Mouse (Mus musculus) intestine, embryonic 15.5 days (tissue): ENCODE results near the gene Plscr5. TPM values are rescaled to one million over a fixed set of nuclear protein-coding genes. Genes with fewer than 3 reads are reported as not detected.
"Not testable (repeated sequence)": the region's sequence is repeated elsewhere in the genome, so short reads cannot be mapped to it uniquely, and the experiment has no call there.

Experiments used
- ATAC-seq: fragments of 200-750 bp; cut with Nextera tagmentation; 2 replicates; pipeline ENCODE4 v1.8.0; 2017; ENCODE audit warnings: moderate TSS enrichment, moderate library complexity
- H3K27ac ChIP-seq: fragments of 300-500 bp; sonication (generic); 2 replicates; pipeline ENCODE4 v1.5.1; 2015; ENCODE audit warnings: mild to moderate bottlenecking, inconsistent platforms
- H3K27me3 ChIP-seq: fragments of 300-500 bp; sonication (generic); replicated peaks from 2 replicates; pipeline ENCODE4 v1.6.1; 2015; ENCODE audit warnings: inconsistent platforms
- H3K36me3 ChIP-seq: fragments of 300-500 bp; sonication (generic); 2 replicates; pipeline ENCODE4 v1.6.1; 2015; ENCODE audit warnings: inconsistent platforms
- H3K4me1 ChIP-seq: fragments of 300-500 bp; sonication (generic); replicated peaks from 2 replicates; pipeline ENCODE4 v1.6.1; 2015; ENCODE audit warnings: inconsistent platforms
- H3K4me2 ChIP-seq: fragments of 300-500 bp; sonication (generic); replicated peaks from 2 replicates; pipeline ENCODE4 v1.6.1; 2015; ENCODE audit warnings: mild to moderate bottlenecking, inconsistent platforms
- H3K4me3 ChIP-seq: fragments of 300-500 bp; sonication (generic); replicated peaks from 2 replicates; pipeline ENCODE4 v1.5.1; 2015; ENCODE audit warnings: inconsistent platforms
- H3K9ac ChIP-seq: fragments of 300-500 bp; sonication (generic); 2 replicates; pipeline ENCODE4 v1.6.1; 2015; ENCODE audit warnings: inconsistent platforms
- H3K9me3 ChIP-seq: fragments of 300-500 bp; sonication (generic); 2 replicates; pipeline ENCODE4 v1.6.1; 2016; ENCODE audit warnings: inconsistent platforms
- WGBS: fragments of 180-500 bp; shearing (Covaris S2); methylation state at CpG from one replicate; pipeline ENCODE4 v1.1.7; 2015; 5-methylcytosine and 5-hydroxymethylcytosine counted together
- polyA plus RNA-seq: library from polyadenylated mRNA; unstranded; fragments of >200 nt; fragmentation: Nextera tagmentation; extraction: Ambion mirVana; gene quantifications from 2 replicates; pipeline ENCODE4 v1.2.1, GENCODE M21; 2015

Gene Plscr5
- polyA plus RNA-seq = not detected in 2 replicates

DNA sequence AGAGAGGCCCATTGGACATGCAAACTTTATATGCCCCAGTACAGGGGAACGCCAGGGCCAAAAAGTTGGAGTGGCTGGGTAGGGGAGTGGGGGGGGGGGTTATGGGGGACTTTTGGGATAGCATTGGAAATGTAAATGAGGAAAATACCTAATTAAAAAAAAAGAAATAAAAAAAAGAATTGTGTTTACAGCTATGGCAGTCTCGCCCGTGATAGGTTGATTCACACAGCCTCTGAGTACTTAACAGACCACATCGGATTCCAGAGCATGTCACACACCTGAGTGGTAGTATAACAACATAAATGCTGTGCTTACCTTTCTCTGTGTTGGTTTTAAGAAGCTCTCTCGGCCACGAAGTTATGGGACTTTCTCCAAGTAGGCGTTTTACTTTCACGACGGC lies at the start of gene Plscr5:
TSS of gene Plscr5 (plus strand) at position 301 of the 400 bp plus-strand sequence.
- H3K4me2 ChIP-seq, H3K4me1 ChIP-seq, H3K4me3 ChIP-seq, H3K36me3 ChIP-seq, H3K27me3 ChIP-seq, H3K27ac ChIP-seq, H3K9ac ChIP-seq, ATAC-seq, H3K9me3 ChIP-seq: not testable (repeated sequence)
- 71% methylated on average over 9 of the region's 9 CpGs for WGBS

GRCm38 (mm10) chr9:92147555-92148248 lies 45.0 kb upstream of the Plscr5 start:
- Histone ChIP-seq H3K36me3 (no peaks in the 10 kb centered on the region), H3K27me3 (no peaks in the 10 kb centered on the region), H3K9ac (no peak overlapping the region), H3K4me3 (no peak overlapping the region), H3K4me2 (no peak overlapping the region), H3K4me1 (no peaks in the 10 kb centered on the region), H3K27ac (no peak overlapping the region), H3K9me3 (no peaks in the 10 kb centered on the region)
- WGBS = 20% methylated on average over 7 of the region's 7 CpGs
- peak; percentile 74; the same call in 1 of the 2 replicates for ATAC-seq

DNA sequence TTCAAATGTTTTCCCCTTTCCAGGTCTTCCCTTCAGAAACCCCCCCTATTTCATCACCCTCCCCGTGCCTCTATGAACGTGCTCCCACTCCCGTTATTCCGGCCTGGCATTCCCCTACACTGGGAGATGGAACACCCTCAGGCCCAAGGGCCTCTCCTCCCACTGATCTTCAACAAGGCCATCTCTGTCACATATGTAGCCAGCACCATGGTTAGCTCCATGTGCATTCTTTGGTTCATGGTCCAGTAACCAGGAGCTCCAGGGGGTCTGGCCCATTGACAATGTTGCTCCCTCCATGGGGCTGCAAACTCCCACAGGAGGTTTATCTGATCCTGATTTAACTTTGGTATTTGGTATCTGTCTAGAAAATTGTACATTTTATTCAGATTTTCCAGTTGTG lies 30.5 kb upstream of the Plscr5 start:
- H3K4me1 ChIP-seq = no peaks in the 10 kb centered on the region
- H3K4me3 ChIP-seq = no peak overlapping the region
- H3K27ac ChIP-seq = no peak overlapping the region
- H3K4me2 ChIP-seq = no peak overlapping the region
- 71% methylated on average over 4 of the region's 4 CpGs for WGBS
- no peak overlapping the region for H3K9ac ChIP-seq
- H3K36me3 ChIP-seq = no peaks in the 10 kb centered on the region
- no peaks in the 10 kb centered on the region for H3K9me3 ChIP-seq
- no peaks in the 10 kb centered on the region for H3K27me3 ChIP-seq
- no peak for ATAC-seq

DNA sequence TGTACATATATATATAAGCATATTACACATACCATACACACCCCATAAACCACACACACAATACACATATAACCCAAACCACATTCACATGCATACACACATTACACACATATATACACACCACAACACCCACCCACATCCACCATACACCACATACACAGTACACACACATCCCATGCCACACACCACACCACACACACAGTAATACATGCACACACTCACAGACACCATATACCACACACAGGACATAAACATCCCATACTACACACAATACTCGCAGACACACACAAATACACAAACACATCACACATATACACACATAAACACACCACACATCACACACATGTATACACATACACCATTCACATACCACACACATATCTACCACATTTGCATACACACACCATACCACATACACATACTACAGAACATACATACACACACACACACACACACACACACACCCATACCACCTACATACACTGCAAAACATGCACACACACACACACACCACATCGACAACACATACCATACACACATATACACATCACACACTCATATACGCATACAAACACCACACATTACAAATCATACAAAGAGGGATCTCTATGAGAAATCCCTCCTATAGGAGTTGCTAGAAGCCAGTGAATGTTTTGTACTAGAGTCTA lies 19.3 kb upstream of the Plscr5 start:
- no peaks in the 10 kb centered on the region for H3K4me1 ChIP-seq
- H3K27ac ChIP-seq = no peak overlapping the region
- no peak overlapping the region for H3K4me2 ChIP-seq
- H3K9me3 ChIP-seq = no peaks in the 10 kb centered on the region
- no peak overlapping the region for H3K9ac ChIP-seq
- H3K4me3 ChIP-seq = no peak overlapping the region
- no peaks in the 10 kb centered on the region for H3K27me3 ChIP-seq
- H3K36me3 ChIP-seq = no peaks in the 10 kb centered on the region
- 89% methylated on average over 3 of the region's 3 CpGs for WGBS
- no peak for ATAC-seq

DNA sequence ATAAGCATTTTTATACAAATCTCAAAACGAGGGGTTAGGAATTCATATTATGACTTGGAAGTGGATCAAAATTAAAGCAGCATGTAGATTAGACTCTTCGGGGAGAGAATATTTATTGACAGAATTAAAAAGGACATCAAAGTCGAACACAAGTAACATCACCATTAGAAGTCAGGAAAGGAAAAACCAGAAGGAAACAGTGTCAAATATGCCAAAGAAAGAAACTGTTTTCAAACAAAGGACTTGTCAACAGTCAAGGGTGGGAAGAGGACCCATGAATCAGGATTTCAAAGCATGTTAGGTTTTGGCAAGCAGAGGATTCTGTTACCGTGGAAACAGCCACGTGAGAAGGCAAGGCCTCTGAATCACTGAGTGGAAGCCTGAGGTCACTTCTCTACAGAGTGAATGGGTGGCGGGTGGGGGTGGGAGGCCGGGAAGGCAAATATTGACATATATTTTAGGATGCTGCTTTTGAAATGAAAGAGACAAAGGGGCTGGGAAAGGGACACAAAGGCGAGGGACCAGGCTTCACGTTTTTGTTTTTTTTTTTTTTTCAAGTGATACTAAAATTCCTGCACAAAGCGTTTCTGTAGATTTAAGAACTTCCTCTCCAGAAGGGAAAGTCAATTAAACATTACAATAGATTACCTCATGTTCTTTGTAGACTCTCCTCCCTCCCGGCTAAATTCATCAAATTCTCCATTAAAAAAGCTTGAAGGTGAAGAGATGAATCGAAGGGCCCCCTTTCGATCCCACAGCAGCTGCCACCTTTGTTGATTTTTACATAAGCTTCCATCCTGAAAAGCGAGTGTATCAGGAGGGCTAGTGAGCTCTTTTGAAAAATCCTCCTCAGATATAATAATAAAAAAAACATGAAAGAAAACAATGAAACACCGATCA lies 18.3 kb upstream of the Plscr5 start:
- Histone ChIP-seq H3K27ac (no peak overlapping the region), H3K9ac (no peak overlapping the region), H3K4me2 (no peak overlapping the region), H3K4me1 (no peaks in the 10 kb centered on the region), H3K27me3 (no peaks in the 10 kb centered on the region), H3K36me3 (no peaks in the 10 kb centered on the region), H3K4me3 (no peak overlapping the region), H3K9me3 (no peaks in the 10 kb centered on the region)
- 52% methylated on average over 15 of the region's 15 CpGs for WGBS
- no peak for ATAC-seq

GRCm38 (mm10) chr9:92178861-92179469 lies 13.8 kb upstream of the Plscr5 start:
- Histone ChIP-seq H3K36me3 (no peaks in the 10 kb centered on the region), H3K9me3 (no peaks in the 10 kb centered on the region), H3K27ac (no peak overlapping the region), H3K27me3 (no peaks in the 10 kb centered on the region), H3K4me3 (no peak overlapping the region), H3K4me2 (no peak overlapping the region), H3K4me1 (no peaks in the 10 kb centered on the region), H3K9ac (no peak overlapping the region)
- ATAC-seq = no peak
- 86% methylated on average over 2 of the region's 2 CpGs for WGBS

DNA sequence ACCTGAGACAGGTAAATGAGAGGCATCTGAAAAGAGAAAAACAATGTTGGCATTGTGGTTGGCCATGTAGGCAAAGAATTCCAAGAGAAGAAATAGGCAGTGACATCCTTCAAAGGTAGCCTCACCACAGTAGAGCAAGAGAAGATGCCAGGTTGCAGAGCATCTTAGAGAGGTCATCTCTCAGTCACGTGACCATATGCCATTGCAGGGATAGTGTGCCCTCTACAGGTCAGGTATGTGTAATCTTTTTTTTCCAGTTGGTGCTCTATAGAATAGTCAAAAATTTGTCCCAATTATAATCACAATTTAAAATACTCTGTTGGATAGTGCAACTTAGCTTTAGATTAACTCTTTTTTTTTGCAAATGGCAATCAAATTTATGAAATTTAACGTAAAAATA lies 1.4 kb upstream of the Plscr5 start:
- Histone ChIP-seq H3K9ac (no peak overlapping the region), H3K4me3 (no peak overlapping the region), H3K36me3 (no peaks in the 10 kb centered on the region), H3K4me2 (no peak overlapping the region), H3K27me3 (no peaks in the 10 kb centered on the region), H3K27ac (no peak overlapping the region), H3K4me1 (no peaks in the 10 kb centered on the region), H3K9me3 (no peaks in the 10 kb centered on the region)
- ATAC-seq = no peak
- WGBS = 78% methylated on average over 2 of the region's 2 CpGs

DNA sequence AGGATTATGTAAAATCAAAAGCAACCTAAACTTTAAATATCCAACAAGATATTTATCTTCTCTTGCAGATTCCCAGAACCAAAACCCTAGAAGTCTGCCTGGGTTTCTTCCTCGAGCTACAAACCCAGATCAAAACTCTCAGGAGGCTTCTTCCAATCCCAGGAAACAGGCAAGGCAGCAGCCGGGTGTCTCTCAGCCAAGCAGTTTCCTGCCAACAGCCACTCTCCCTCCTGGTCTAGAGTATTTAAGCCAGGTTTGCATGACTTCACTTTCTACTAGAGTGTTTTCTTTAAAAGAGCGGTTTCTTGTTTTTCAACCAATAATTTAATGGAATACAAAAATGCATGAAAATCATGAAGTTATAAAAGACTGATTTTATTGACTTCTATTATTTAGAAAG lies 5.7 kb downstream of the Plscr5 start:
- Histone ChIP-seq H3K9me3 (no peaks in the 10 kb centered on the region), H3K27me3 (no peaks in the 10 kb centered on the region), H3K4me3 (no peak overlapping the region), H3K4me2 (no peak overlapping the region), H3K27ac (no peak overlapping the region), H3K36me3 (no peaks in the 10 kb centered on the region), H3K4me1 (no peaks in the 10 kb centered on the region), H3K9ac (no peak overlapping the region)
- no peak for ATAC-seq
- 48% methylated on average over 3 of the region's 3 CpGs for WGBS

- H3K36me3 ChIP-seq = no peaks in the 10 kb centered on the region
- H3K4me2 ChIP-seq = no peak overlapping the region
- H3K4me3 ChIP-seq = no peak overlapping the region
- ATAC-seq = no peak
- H3K27me3 ChIP-seq = no peaks in the 10 kb centered on the region
- H3K4me1 ChIP-seq = no peaks in the 10 kb centered on the region
- H3K27ac ChIP-seq = no peak overlapping the region
- WGBS = 84% methylated on average over 5 of the region's 5 CpGs
- no peaks in the 10 kb centered on the region for H3K9me3 ChIP-seq
- no peak overlapping the region for H3K9ac ChIP-seq
These were observed 6.8 kb downstream of the Plscr5 start for GRCm38 (mm10) chr9:92199564-92199963.

- WGBS = 36% methylated on average over 2 of the region's 2 CpGs
- no peak overlapping the region for H3K4me2 ChIP-seq
These were observed 11.7 kb downstream of the Plscr5 start for GRCm38 (mm10) chr9:92204397-92204796.

DNA sequence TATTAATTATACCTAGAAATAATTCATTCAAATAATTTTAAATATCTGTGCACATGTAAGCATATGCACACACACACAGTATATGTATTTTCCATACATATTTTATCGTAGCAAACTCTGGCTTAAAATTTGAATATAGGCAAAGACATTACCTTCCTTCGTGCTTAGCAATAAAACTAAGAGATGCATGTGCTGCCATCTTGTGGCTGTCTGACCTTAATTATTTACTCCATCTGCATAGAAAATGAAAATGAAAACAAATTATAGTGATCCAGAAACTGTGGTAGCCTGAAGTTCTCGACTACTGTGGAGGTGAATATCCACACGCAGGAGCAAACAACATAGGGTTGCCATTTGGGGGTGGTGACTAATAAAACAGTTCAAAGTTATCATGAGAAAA lies 14.6 kb downstream of the Plscr5 start:
- WGBS = 51% methylated on average over 4 of the region's 4 CpGs
- ATAC-seq = no peak
- Histone ChIP-seq H3K4me2 (no peak overlapping the region), H3K9me3 (no peaks in the 10 kb centered on the region), H3K9ac (no peak overlapping the region), H3K36me3 (no peaks in the 10 kb centered on the region), H3K4me3 (no peak overlapping the region), H3K27ac (no peak overlapping the region), H3K27me3 (no peaks in the 10 kb centered on the region), H3K4me1 (no peaks in the 10 kb centered on the region)

More at GRCm38 (mm10) chr9:92204397-92204796, 11.7 kb downstream of the Plscr5 start:
- Histone ChIP-seq H3K4me3 (no peak overlapping the region), H3K36me3 (no peaks in the 10 kb centered on the region), H3K4me1 (no peaks in the 10 kb centered on the region), H3K9ac (no peak overlapping the region), H3K9me3 (no peaks in the 10 kb centered on the region), H3K27ac (no peak overlapping the region), H3K27me3 (no peaks in the 10 kb centered on the region)
- ATAC-seq = no peak

- H3K36me3 ChIP-seq = no peaks in the 10 kb centered on the region
- WGBS = 77% methylated on average over 8 of the region's 8 CpGs
- no peaks in the 10 kb centered on the region for H3K27me3 ChIP-seq
- ATAC-seq = no peak
- no peaks in the 10 kb centered on the region for H3K4me1 ChIP-seq
- no peak overlapping the region for H3K9ac ChIP-seq
- no peak overlapping the region for H3K27ac ChIP-seq
- no peak overlapping the region for H3K4me2 ChIP-seq
- no peak overlapping the region for H3K4me3 ChIP-seq
- H3K9me3 ChIP-seq = no peaks in the 10 kb centered on the region
These were observed 15.0 kb downstream of the Plscr5 start for GRCm38 (mm10) chr9:92207757-92208156.
